Mouse (Mus musculus) kidney, embryonic 16.5 days (tissue): Measurements from ENCODE around the gene Ms4a8a. TPM values are rescaled to one million over a fixed set of nuclear protein-coding genes. Genes with fewer than 3 reads are reported as not detected.
"Not testable (repeated sequence)": the region's sequence is repeated elsewhere in the genome, so short reads cannot be mapped to it uniquely, and the experiment has no call there.

Source experiments
- ATAC-seq: fragments of 200-750 bp; cut with Nextera tagmentation; 2 replicates; pipeline ENCODE4 v1.8.0; 2017; ENCODE audit warnings: moderate TSS enrichment; ENCODE audit not compliant: low FRiP score, low TSS enrichment
- H3K27ac ChIP-seq: fragments of 300-500 bp; sonication (generic); 2 replicates; pipeline ENCODE4 v1.5.1; 2014; ENCODE audit warnings: low read length
- H3K27me3 ChIP-seq: fragments of 300-500 bp; sonication (generic); 2 replicates; pipeline ENCODE4 v1.6.1; 2014; ENCODE audit warnings: low read length, control low read depth, mixed read lengths; ENCODE audit not compliant: insufficient read depth
- H3K36me3 ChIP-seq: fragments of 300-500 bp; sonication (generic); 2 replicates; pipeline ENCODE4 v1.6.1; 2014; ENCODE audit warnings: low read length, control low read depth, mixed read lengths; ENCODE audit not compliant: insufficient read depth
- H3K4me1 ChIP-seq: fragments of 300-500 bp; sonication (generic); 2 replicates; pipeline ENCODE4 v1.6.1; 2014; ENCODE audit warnings: low read length, control low read depth, mixed read lengths; ENCODE audit not compliant: insufficient read depth
- H3K4me2 ChIP-seq: fragments of 300-500 bp; sonication (generic); replicated peaks from 2 replicates; pipeline ENCODE4 v1.6.1; 2014; ENCODE audit warnings: low read depth, low read length
- H3K4me3 ChIP-seq: fragments of 300-500 bp; sonication (generic); 2 replicates; pipeline ENCODE4 v1.5.1; 2014; ENCODE audit warnings: mild to moderate bottlenecking, low read length
- H3K9ac ChIP-seq: fragments of 300-500 bp; sonication (generic); replicated peaks from 2 replicates; pipeline ENCODE4 v1.6.1; 2014; ENCODE audit warnings: low read length
- H3K9me3 ChIP-seq: fragments of 300-500 bp; sonication (generic); 2 replicates; pipeline ENCODE4 v1.6.1; 2016; ENCODE audit warnings: low read length, control low read depth
- WGBS: fragments of 180-500 bp; shearing (Covaris S2); extraction: QIAGEN DNeasy Blood & Tissue Kit; methylation state at CpG from one replicate; pipeline ENCODE4 v1.1.7; 2014; 5-methylcytosine and 5-hydroxymethylcytosine counted together
- polyA plus RNA-seq: library from polyadenylated mRNA; unstranded; fragments of >200 nt; fragmentation: Nextera tagmentation; extraction: Ambion mirVana; gene quantifications from 2 replicates; pipeline ENCODE4 v1.2.1, GENCODE M21; 2015

Ms4a8a gene
- polyA plus RNA-seq, 1 experiment from 2014 or later, result not detected

DNA sequence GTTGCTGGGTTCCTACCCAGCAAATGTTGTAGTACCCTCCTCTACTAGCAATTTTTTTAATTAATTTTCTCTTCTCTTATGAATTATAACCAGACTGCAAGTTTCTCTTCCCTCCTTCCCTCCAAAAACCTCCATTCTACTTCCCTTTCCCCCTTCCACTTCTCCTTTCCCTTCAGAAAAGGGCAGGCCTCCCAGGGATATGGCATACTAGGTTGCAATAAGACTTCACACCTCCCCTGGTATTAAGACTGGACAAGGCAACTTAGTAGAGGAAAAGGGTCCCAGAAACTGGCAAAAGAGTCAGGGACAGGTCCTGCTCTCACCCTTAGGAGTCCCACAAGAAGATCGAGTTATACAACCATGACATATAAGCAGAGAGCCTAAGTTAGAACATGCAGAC, 20.0 kb downstream of the Ms4a8a start:
- H3K27ac ChIP-seq, result no peak overlapping the region
- H3K4me2 ChIP-seq, result no peak overlapping the region

GRCm38 (mm10) chr19:11059967-11060366, 20.9 kb downstream of the Ms4a8a start:
- no peaks in the 10 kb centered on the region for H3K9me3 ChIP-seq
- H3K4me2 ChIP-seq, result no peak overlapping the region
- no peaks in the 10 kb centered on the region for H3K27me3 ChIP-seq
- ATAC-seq, result no peak
- no peak overlapping the region for H3K4me3 ChIP-seq
- H3K27ac ChIP-seq, result no peak overlapping the region
- H3K4me1 ChIP-seq, result no peaks in the 10 kb centered on the region
- no peak overlapping the region for H3K9ac ChIP-seq
- H3K36me3 ChIP-seq, result no peaks in the 10 kb centered on the region

More for the DNA sequence above, 20.0 kb downstream of the Ms4a8a start:
- Histone ChIP-seq H3K4me3 (no peak overlapping the region), H3K27me3 (no peaks in the 10 kb centered on the region), H3K9ac (no peak overlapping the region), H3K9me3 (peaks cover under 1% of the 10 kb centered on the region; the same call in 1 of the 2 replicates), H3K4me1 (no peaks in the 10 kb centered on the region), H3K36me3 (no peaks in the 10 kb centered on the region)
- 94% methylated on average over 1 of the region's 1 CpGs for WGBS
- no peak for ATAC-seq

DNA sequence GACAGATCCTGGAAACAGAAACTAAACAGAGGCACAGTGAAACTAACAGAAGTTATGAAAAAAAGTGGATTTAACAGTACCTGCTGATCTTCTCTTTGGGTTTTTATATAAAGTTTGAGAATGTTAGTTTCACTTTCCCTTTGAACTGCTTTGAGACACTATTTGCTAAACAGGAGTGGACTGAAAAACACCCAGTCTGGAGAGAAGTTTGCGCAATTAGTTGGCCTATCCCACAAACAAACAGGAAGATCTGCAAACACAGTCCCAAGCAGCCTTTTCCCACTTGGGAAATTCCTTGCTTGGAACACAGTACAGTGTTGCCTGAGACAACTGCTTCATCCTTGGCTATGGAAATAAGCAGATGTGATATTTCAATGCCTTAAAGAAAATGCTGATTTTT, 25.2 kb downstream of the Ms4a8a start:
- WGBS, result 93% methylated on average over 1 of the region's 1 CpGs
- not testable (repeated sequence) for H3K27me3 ChIP-seq

DNA sequence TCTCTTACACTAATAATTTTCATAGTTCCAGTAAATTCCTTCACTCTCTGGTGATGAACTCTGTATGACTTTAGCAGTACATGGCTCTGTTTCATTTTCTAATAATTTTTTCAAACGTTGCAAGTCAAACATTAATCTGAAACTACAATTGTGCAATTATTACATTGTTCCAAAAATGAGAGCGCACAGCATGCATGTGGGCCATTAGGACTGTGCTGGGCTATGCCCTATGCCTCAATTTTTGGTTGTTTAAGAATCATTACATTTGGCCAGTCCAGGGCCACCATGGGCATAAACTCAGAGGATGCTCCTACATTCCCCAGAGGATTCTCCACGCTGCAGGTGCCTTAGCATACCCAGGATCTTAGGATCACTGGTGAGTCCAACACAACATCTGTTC, 27.6 kb downstream of the Ms4a8a start:
- H3K36me3 ChIP-seq, result no peaks in the 10 kb centered on the region

More for the DNA sequence above, 25.2 kb downstream of the Ms4a8a start:
- H3K4me1 ChIP-seq, H3K27ac ChIP-seq, H3K9me3 ChIP-seq, H3K9ac ChIP-seq, ATAC-seq, H3K4me3 ChIP-seq, H3K36me3 ChIP-seq, H3K4me2 ChIP-seq: not testable (repeated sequence)

GRCm38 (mm10) chr19:11052877-11053276, 28.0 kb downstream of the Ms4a8a start:
- H3K4me1 ChIP-seq, result no peaks in the 10 kb centered on the region
- H3K9me3 ChIP-seq, result no peaks in the 10 kb centered on the region
- 63% methylated on average over 5 of the region's 5 CpGs for WGBS
- no peak overlapping the region for H3K9ac ChIP-seq
- ATAC-seq, result no peak
- H3K27ac ChIP-seq, result no peak overlapping the region
- no peaks in the 10 kb centered on the region for H3K36me3 ChIP-seq
- no peak overlapping the region for H3K4me3 ChIP-seq
- no peaks in the 10 kb centered on the region for H3K27me3 ChIP-seq
- no peak overlapping the region for H3K4me2 ChIP-seq

More for the DNA sequence above, 27.6 kb downstream of the Ms4a8a start:
- H3K9ac ChIP-seq, result no peak overlapping the region
- 61% methylated on average over 3 of the region's 3 CpGs for WGBS
- H3K27me3 ChIP-seq, result no peaks in the 10 kb centered on the region
- H3K9me3 ChIP-seq, result no peaks in the 10 kb centered on the region
- no peak overlapping the region for H3K4me3 ChIP-seq
- no peaks in the 10 kb centered on the region for H3K4me1 ChIP-seq
- no peak overlapping the region for H3K27ac ChIP-seq
- no peak overlapping the region for H3K4me2 ChIP-seq
- no peak for ATAC-seq

- WGBS, result 80% methylated on average over 2 of the region's 2 CpGs
- H3K9me3 ChIP-seq, result no peaks in the 10 kb centered on the region
- no peaks in the 10 kb centered on the region for H3K4me1 ChIP-seq
- no peak overlapping the region for H3K4me2 ChIP-seq
- no peak overlapping the region for H3K9ac ChIP-seq
- no peak for ATAC-seq
- H3K4me3 ChIP-seq, result no peak overlapping the region
- H3K36me3 ChIP-seq, result no peaks in the 10 kb centered on the region
- no peak overlapping the region for H3K27ac ChIP-seq
- no peaks in the 10 kb centered on the region for H3K27me3 ChIP-seq
Measured at GRCm38 (mm10) chr19:11050286-11050685, 30.6 kb downstream of the Ms4a8a start.

DNA sequence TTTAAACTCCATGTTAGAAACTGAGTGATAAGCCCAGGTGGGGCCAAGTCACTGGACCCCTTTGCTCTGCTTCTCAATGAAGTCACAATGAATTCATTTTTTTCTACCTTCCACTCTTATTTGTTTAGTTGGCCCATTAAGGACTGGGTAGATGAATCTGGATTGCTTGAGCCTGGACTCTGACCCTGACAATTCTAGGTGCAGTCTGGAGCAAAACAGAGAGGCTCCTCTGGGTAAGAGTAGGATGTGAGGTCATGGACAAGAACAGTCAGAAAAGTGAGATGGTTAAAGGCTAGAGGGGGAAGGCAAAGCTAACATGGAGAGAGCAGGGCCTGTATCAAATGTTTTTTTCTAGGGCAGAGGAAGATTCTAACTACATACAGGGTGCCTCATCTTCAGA, 31.5 kb downstream of the Ms4a8a start:
- ATAC-seq, result no peak
- H3K36me3 ChIP-seq, result no peaks in the 10 kb centered on the region
- H3K4me1 ChIP-seq, result no peaks in the 10 kb centered on the region
- H3K27ac ChIP-seq, result no peak overlapping the region
- no peak overlapping the region for H3K9ac ChIP-seq
- H3K27me3 ChIP-seq, result no peaks in the 10 kb centered on the region
- no peaks in the 10 kb centered on the region for H3K9me3 ChIP-seq
- H3K4me2 ChIP-seq, result no peak overlapping the region
- H3K4me3 ChIP-seq, result no peak overlapping the region

- H3K4me1 ChIP-seq, result no peaks in the 10 kb centered on the region
- H3K27ac ChIP-seq, result no peak overlapping the region
- no peaks in the 10 kb centered on the region for H3K27me3 ChIP-seq
- 83% methylated on average over 1 of the region's 1 CpGs for WGBS
- no peaks in the 10 kb centered on the region for H3K9me3 ChIP-seq
- no peaks in the 10 kb centered on the region for H3K36me3 ChIP-seq
- no peak for ATAC-seq
- no peak overlapping the region for H3K4me2 ChIP-seq
- no peak overlapping the region for H3K9ac ChIP-seq
- H3K4me3 ChIP-seq, result no peak overlapping the region
Measured at GRCm38 (mm10) chr19:11048503-11048902, 32.4 kb downstream of the Ms4a8a start.

DNA sequence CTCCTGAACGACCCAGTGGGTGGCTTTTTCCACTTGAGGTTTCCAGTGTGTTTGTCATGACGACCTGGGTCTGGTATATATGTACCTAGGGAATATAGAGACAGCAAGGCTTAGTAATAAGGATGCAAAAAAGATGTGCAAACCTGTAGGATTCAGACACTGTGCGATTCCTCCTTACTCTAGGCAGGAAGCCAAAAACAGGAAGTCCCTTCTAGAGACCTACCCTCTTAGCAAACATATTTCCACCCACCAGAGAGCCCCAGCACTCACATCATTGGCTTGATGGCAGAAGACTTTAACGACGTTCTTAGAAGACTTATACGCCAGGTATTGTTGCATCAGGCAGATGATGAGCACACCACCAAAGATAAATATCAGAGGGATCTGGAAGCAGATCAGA, 32.9 kb downstream of the Ms4a8a start:
- no peaks in the 10 kb centered on the region for H3K9me3 ChIP-seq
- H3K36me3 ChIP-seq, result no peaks in the 10 kb centered on the region
- H3K27ac ChIP-seq, result no peak overlapping the region
- 71% methylated on average over 6 of the region's 6 CpGs for WGBS
- H3K27me3 ChIP-seq, result no peaks in the 10 kb centered on the region
- no peak overlapping the region for H3K4me2 ChIP-seq
- no peak overlapping the region for H3K9ac ChIP-seq
- no peak overlapping the region for H3K4me3 ChIP-seq
- no peak for ATAC-seq
- no peaks in the 10 kb centered on the region for H3K4me1 ChIP-seq

GRCm38 (mm10) chr19:11044996-11045711, 35.7 kb downstream of the Ms4a8a start:
- H3K27me3 ChIP-seq, result no peaks in the 10 kb centered on the region
- H3K9ac ChIP-seq, result peak overlapping the region; percentile 58
- WGBS, result 6% methylated on average over 38 of the region's 40 CpGs
- no peaks in the 10 kb centered on the region for H3K9me3 ChIP-seq
- H3K4me3 ChIP-seq, result peak overlapping the region; percentile 40
- H3K4me2 ChIP-seq, result peak overlapping the region; percentile 58
- no peaks in the 10 kb centered on the region for H3K4me1 ChIP-seq
- H3K27ac ChIP-seq, result no peak overlapping the region
- peak; percentile 100 for ATAC-seq
- no peaks in the 10 kb centered on the region for H3K36me3 ChIP-seq
